Mouse (Mus musculus): ENCODE results near the gene Endod1. TPM values are rescaled to one million over a fixed set of nuclear protein-coding genes. Genes with fewer than 3 reads are reported as not detected.

Gene Endod1
- polyA plus RNA-seq, 1 experiment from 2014 or later, result 14.4 TPM

GRCm38 (mm10) chr9:14314477-14314876 is 66.8 kb downstream of the Endod1 start:
- DNase-seq (ENCODE audit: low spot score) (no peak), ATAC-seq (no peak)
- H3K4me3 ChIP-seq (ENCODE audit: low read depth, low read length), result no peak overlapping the region
- no peak overlapping the region for H3K4me2 ChIP-seq (replicated peaks; ENCODE audit: low read depth, low read length)
- H3K27ac ChIP-seq (ENCODE audit: low read length), result no peak overlapping the region
- 0 out of 2 replicates have a peak, but pooled peaks cover 5% of the 10 kb centered on the region for H3K36me3 ChIP-seq (ENCODE audit: insufficient read depth, low read length)
- no peaks in the 10 kb centered on the region for H3K27me3 ChIP-seq (replicated peaks; ENCODE audit: insufficient read depth, low read length)
- no peak for TF ChIP-seq CTCF (IDR thresholded peaks at IDR 0.05)
- no peak for TF ChIP-seq EP300 (IDR thresholded peaks at IDR 0.05)
- H3K9ac ChIP-seq (replicated peaks; ENCODE audit: low read depth), result no peak overlapping the region
- no peaks in the 10 kb centered on the region for H3K4me1 ChIP-seq (ENCODE audit: insufficient read depth, low read depth, low read length)
- WGBS, result 88% methylated on average over 7 of the region's 7 CpGs
- H3K9me3 ChIP-seq (ENCODE audit: low read length), result no peaks in the 10 kb centered on the region

- no peak for DNase-seq (ENCODE audit: low spot score)
- Histone ChIP-seq H3K4me1 (ENCODE audit: insufficient read depth, low read depth, low read length) (no peaks in the 10 kb centered on the region), H3K27me3 (replicated peaks; ENCODE audit: insufficient read depth, low read length) (no peaks in the 10 kb centered on the region), H3K9ac (replicated peaks; ENCODE audit: low read depth) (no peak overlapping the region), H3K4me3 (ENCODE audit: low read depth, low read length) (no peak overlapping the region), H3K9me3 (ENCODE audit: low read length) (no peaks in the 10 kb centered on the region), H3K36me3 (ENCODE audit: insufficient read depth, low read length) (0 out of 2 replicates have a peak, but pooled peaks cover 5% of the 10 kb centered on the region), H3K27ac (ENCODE audit: low read length) (no peak overlapping the region), H3K4me2 (replicated peaks; ENCODE audit: low read depth, low read length) (no peak overlapping the region)
- 55% methylated on average over 3 of the region's 3 CpGs for WGBS
- TF ChIP-seq EP300 (IDR thresholded peaks at IDR 0.05), result no peak
- no peak for ATAC-seq
Observed at GRCm38 (mm10) chr9:14313968-14314367, 67.3 kb downstream of the Endod1 start.

- no peak for TF ChIP-seq CTCF (IDR thresholded peaks at IDR 0.05)
- WGBS, result 62% methylated on average over 3 of the region's 3 CpGs
- Histone ChIP-seq H3K9me3 (ENCODE audit: low read length) (no peaks in the 10 kb centered on the region), H3K4me1 (ENCODE audit: insufficient read depth, low read depth, low read length) (no peaks in the 10 kb centered on the region), H3K4me2 (replicated peaks; ENCODE audit: low read depth, low read length) (no peak overlapping the region), H3K27ac (ENCODE audit: low read length) (no peak overlapping the region), H3K4me3 (ENCODE audit: low read depth, low read length) (no peak overlapping the region), H3K36me3 (ENCODE audit: insufficient read depth, low read length) (no peaks in the 10 kb centered on the region), H3K27me3 (replicated peaks; ENCODE audit: insufficient read depth, low read length) (no peaks in the 10 kb centered on the region), H3K9ac (replicated peaks; ENCODE audit: low read depth) (no peak overlapping the region)
- DNase-seq (ENCODE audit: low spot score), result no peak
- no peak for ATAC-seq
Observed at GRCm38 (mm10) chr9:14307341-14307740, 74.0 kb downstream of the Endod1 start.

GRCm38 (mm10) chr9:14304262-14304968 is 76.9 kb downstream of the Endod1 start:
- WGBS, result 77% methylated on average over 9 of the region's 9 CpGs
- ATAC-seq (no peak), DNase-seq (ENCODE audit: low spot score) (no peak)
- Histone ChIP-seq H3K27me3 (replicated peaks; ENCODE audit: insufficient read depth, low read length) (no peaks in the 10 kb centered on the region), H3K9me3 (ENCODE audit: low read length) (no peaks in the 10 kb centered on the region), H3K4me3 (ENCODE audit: low read depth, low read length) (no peak overlapping the region), H3K9ac (replicated peaks; ENCODE audit: low read depth) (no peak overlapping the region), H3K4me2 (replicated peaks; ENCODE audit: low read depth, low read length) (no peak overlapping the region), H3K4me1 (ENCODE audit: insufficient read depth, low read depth, low read length) (no peaks in the 10 kb centered on the region), H3K27ac (ENCODE audit: low read length) (no peak overlapping the region), H3K36me3 (ENCODE audit: insufficient read depth, low read length) (no peaks in the 10 kb centered on the region)
- TF ChIP-seq CTCF (IDR thresholded peaks at IDR 0.05) (no peak), EP300 (IDR thresholded peaks at IDR 0.05) (no peak)

Other genes with a start within 250 kb of the Endod1 start
- gene Sesn3, start 106.4 kb downstream of the Endod1 start, polyA plus RNA-seq (2015; fragmentation: Nextera tagmentation; extraction: Ambion mirVana), result 6.0 and 6.7 TPM in 2 replicates
- gene Kdm4d, start 119.0 kb upstream of the Endod1 start, polyA plus RNA-seq (2015; fragmentation: Nextera tagmentation; extraction: Ambion mirVana), result 0.19 and 0.20 TPM in 2 replicates
- gene Cwc15, start 119.1 kb upstream of the Endod1 start, polyA plus RNA-seq (2015; fragmentation: Nextera tagmentation; extraction: Ambion mirVana), result 125 and 126 TPM in 2 replicates

All from lung, postnatal 0 days (tissue).